Comparison of ENCODE assay signal across 11 mouse cellular contexts in the genomic region with DNA sequence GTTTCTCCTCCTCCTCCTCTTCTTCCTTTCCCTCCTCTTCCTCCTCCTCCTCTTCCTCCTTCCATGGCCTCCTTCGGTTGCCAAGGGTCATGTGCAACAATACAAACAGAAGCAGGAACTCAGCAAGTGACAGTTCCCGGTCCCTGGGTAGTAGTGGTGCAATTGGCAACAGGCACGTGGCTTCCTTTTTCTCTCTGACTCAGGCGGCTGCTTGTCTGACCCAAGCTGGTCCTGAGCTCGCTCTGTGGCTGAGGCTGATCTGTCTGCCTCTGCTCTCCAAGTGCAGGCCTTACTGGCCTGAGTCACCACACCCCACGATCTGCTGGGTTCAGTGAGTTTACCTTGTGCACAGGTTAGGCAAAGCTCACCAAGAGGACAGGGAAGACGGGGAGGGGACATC.
DNase-seq lines count a peak whose midpoint lies in the region.
"Had no signal": no experiment of that assay in that cellular context is flagged by ENCODE, and none has a peak within 500 bp of the region (broad histone marks: within the 10 kb centered on the region; RNA-seq: fewer than 3 reads in every experiment).

No protein-coding gene starts in this region.

- peak; percentile 6 for DNase-seq in kidney, adult 18-20 months
- DNase-seq in kidney, adult 8-10 months, result no peak
- peak; percentile 26 to 64 for DNase-seq in urinary bladder, postnatal 36 days (ENCODE audit: low spot score in 2 of 2)
- DNase-seq in urinary bladder, postnatal 4 days (ENCODE audit: low spot score in 2 of 2), result no peak
- DNase-seq in lung, postnatal 10 days, result peak; percentile 45
- DNase-seq in ovary, postnatal 10 days (ENCODE audit: low spot score), result no peak
- DNase-seq in frontal cortex, postnatal 25 days (ENCODE audit: low spot score in 2 of 2), result no peak
- DNase-seq in retina, postnatal 1 day, result no peak
- DNase-seq: adrenal gland, postnatal 10 days; gastrocnemius, adult 2 months; thymus, adult 18-20 months had no signal

Comparison
In these comparisons a context has a peak if more than half of its experiments do, and no peak if none do; other contexts are left out.
1. DNase-seq: peak in kidney, adult 18-20 months (single experiment), urinary bladder, postnatal 36 days (2 of 2) and lung, postnatal 10 days (single experiment); none in kidney, adult 8-10 months (0 of 2), urinary bladder, postnatal 4 days (0 of 2), ovary, postnatal 10 days (single experiment), frontal cortex, postnatal 25 days (0 of 2) and retina, postnatal 1 day (single experiment).